Mouse (Mus musculus) macrophage (primary cell): ENCODE data around the gene Ppp1r8. TPM values are rescaled to one million over a fixed set of nuclear protein-coding genes. Genes with fewer than 3 reads are reported as not detected.
A peak's percentile ranks its signal among the peaks of the same experiment; 100 is the strongest.
"Not testable (repeated sequence)": the region's sequence is repeated elsewhere in the genome, so short reads cannot be mapped to it uniquely, and the experiment has no call there.

Source experiments
- H3K27ac ChIP-seq: fragments of 350-480 bp; formaldehyde crosslinking; 2 replicates; pipeline ENCODE4 v1.9.0; 2021
- H3K36me3 ChIP-seq: fragments of 350-480 bp; formaldehyde crosslinking; 2 replicates; pipeline ENCODE4 v1.9.0; 2021; ENCODE audit errors: inconsistent target
- H3K4me3 ChIP-seq: fragments of 350-480 bp; formaldehyde crosslinking; 2 replicates; pipeline ENCODE4 v1.9.0; 2021; ENCODE audit errors: inconsistent target
- H3K79me2 ChIP-seq: fragments of 350-480 bp; formaldehyde crosslinking; 2 replicates; pipeline ENCODE4 v1.9.0; 2021; ENCODE audit errors: inconsistent target
- WGBS: methylation state at CpG from one replicate; pipeline ENCODE4 v1.1.7; 2026; ENCODE audit warnings: inconsistent platforms; ENCODE audit not compliant: missing documents; 5-methylcytosine and 5-hydroxymethylcytosine counted together
- polyA plus RNA-seq: library from polyadenylated mRNA; stranded (reverse); fragments of 250-400 nt; gene quantifications from 3 replicates; pipeline ENCODE4 v1.2.4, GENCODE M21; 2018; ENCODE audit warnings: inconsistent platforms

Gene Ppp1r8
- polyA plus RNA-seq, 1 experiment from 2014 or later, result 26.3 TPM

DNA sequence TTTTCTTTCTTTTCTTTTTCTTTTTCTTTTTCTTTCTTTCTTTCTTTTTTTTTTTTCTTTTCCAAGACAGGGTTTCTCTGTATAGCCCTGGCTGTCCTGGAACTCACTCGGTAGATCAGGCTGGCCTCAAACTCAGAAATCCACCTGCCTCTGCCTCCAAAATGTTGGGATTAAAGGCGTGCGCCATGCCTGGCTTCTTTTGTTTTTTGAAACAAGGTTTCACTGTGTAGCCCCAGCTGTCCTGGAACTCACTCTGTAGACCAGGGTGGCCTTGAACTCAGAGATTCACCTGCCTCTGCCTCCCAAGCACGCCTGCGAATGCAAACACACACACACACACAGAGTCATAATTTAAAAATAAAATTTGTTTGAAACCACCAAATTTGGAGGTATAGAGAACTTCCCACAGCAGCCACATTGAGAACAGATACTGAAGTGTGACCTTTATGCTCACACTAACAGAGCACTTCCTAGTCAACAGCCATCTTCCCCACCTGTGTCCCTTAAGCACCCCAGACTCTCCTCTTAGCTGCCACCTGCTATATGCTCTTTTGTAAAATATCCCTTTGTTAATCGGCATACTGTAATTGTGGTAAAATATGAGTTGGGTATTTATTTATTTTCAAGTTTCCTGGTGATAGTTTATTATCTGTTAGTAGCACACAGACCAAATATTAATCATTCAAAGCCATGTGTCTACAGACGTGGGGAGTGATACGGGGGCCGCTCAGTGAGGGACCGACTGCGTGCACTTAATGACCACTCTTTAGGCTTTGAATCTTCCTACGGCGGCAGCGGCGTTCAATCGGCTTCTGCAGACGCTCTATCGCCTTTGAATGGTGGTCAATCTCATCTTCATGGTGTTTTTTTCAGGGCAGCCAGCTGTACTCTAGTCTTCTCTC, 41.5 kb downstream of the Ppp1r8 start:
- H3K79me2 ChIP-seq, result peaks cover 10% of the 10 kb centered on the region; the same call in 1 of the 2 replicates
- no peak overlapping the region for H3K4me3 ChIP-seq
- 87% methylated on average over 16 of the region's 18 CpGs for WGBS
- peak overlapping the region; percentile 82 for H3K27ac ChIP-seq
- no peaks in the 10 kb centered on the region for H3K36me3 ChIP-seq

DNA sequence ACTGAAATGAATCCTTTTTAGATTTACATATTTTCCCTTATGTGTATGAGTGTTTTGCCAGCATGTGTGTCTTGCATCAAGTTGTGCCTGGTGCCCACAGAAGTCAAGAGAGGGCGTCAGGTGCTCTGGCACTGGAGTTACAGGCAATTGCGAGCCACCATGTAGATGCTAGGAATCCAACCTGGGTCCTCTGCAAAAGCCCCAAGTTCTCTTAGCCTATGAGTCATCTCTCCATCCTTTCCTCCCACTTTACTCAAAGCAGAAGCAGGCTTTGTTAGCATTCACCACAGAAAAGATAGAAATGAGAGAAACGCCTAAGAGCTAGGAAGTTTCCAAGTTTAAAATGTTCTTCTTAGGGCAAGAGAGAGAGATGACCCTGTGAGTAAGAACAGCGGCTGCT, 43.1 kb downstream of the Ppp1r8 start:
- no peak overlapping the region for H3K4me3 ChIP-seq

DNA sequence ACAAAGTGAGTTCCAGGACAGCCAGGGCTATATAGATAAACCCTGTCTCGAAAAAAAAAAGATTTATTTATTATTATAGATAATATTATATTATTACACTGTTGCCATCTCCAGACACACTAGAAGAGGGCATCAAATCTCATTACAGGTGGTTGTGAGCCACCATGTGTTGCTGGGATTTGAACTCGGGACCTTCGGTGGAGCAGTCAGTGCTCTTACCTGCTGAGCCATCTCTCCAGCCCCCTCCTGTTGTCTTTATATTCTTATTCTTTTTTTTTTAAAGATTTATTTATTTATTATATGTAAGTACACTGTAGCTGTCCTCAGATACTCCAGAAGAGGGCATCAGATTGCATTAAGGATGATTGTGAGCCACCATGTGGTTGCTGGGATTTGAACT, 44.3 kb downstream of the Ppp1r8 start:
- 93% methylated on average over 3 of the region's 3 CpGs for WGBS
- H3K27ac ChIP-seq, result peak overlapping the region; percentile 74
- H3K79me2 ChIP-seq, result peaks cover 38% of the 10 kb centered on the region
- not testable (repeated sequence) for H3K4me3 ChIP-seq, H3K36me3 ChIP-seq

More for the DNA sequence above, 43.1 kb downstream of the Ppp1r8 start:
- 61% methylated on average over 4 of the region's 4 CpGs for WGBS
- peak overlapping the region; percentile 31 for H3K27ac ChIP-seq
- no peaks in the 10 kb centered on the region for H3K36me3 ChIP-seq
- H3K79me2 ChIP-seq, result peaks cover 26% of the 10 kb centered on the region

DNA sequence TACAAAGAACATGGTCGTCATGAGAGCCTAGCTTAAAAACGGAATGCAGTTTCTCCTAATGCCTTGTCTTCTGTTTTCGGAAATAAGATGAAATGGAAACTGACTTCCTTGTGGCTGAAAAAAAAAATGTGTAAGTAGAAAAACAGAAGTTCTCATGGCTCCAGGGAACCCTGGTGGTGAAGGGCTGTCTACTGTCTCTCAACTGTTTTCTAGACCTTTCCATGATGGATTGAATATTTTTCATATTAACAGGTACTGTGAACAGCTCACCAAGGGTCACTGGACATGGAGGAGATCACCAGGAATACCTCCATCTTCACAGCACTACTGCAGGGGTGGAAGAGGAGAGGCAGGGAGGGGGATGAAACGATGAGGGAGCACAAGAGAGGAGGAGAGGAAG, 44.9 kb downstream of the Ppp1r8 start:
- Histone ChIP-seq H3K4me3 (no peak overlapping the region), H3K79me2 (peaks cover 44% of the 10 kb centered on the region), H3K27ac (peak overlapping the region; percentile 74), H3K36me3 (no peaks in the 10 kb centered on the region)
- 3% methylated on average over 4 of the region's 4 CpGs for WGBS

DNA sequence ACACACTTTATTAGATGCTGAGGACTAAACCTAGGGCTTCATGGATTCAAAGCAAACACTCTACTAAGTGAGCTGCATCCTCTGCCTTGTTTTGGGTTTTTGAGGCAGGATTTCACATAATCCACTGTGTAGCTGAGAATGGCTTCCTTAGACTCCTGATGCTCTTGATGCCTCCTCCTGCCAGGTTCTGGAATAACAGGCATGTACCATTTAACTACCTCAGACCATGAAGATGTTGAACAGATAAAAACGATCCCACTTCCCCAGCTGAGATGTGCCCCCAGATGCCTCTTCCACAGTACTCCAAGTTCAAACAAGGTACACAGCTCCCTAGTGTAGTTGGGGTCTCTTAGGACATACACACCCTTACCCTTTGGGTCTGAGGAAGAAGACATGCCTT, 45.5 kb downstream of the Ppp1r8 start:
- Histone ChIP-seq H3K27ac (peak overlapping the region; percentile 74), H3K36me3 (peaks cover 4% of the 10 kb centered on the region), H3K79me2 (peaks cover 50% of the 10 kb centered on the region), H3K4me3 (no peak overlapping the region)
- WGBS, result 13% methylated on average over 1 of the region's 1 CpGs

DNA sequence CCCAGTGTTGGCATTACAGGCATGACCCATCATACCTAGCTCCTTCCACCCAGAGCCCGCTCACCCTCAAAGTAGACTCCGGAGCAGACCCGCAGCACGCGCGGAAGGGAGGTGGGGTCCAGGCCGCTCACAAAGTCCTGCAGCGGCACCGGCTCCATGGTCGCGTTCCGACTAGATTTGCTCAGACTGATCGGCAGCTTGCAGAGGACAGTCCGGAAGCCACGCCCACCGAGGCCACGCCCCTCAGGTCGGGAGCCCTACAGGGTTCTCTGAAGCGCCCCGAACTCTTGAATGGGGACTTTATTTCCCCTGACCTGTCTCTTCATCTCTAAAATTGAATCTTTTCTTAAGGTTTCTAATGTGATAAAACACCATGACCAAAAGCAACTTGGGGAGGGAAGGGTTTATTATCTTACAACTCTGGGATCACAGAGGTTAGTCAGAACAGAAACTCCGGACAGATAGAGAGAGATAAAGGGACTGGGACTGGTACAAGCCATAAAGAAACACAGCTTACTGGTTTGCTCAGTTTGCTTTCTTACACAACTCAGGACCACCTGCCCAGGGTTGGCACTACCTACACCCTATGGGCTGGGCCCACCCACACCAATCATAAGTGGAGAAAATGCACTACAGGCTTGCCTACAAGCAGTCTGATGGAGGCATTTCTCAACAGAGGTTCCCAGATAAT, 46.6 kb downstream of the Ppp1r8 start, which contains the start of gene Themis2:
Gene Themis2, minus strand, starts transcription at position 192 of the 691 bp plus-strand sequence.
- under 1% methylated on average over 21 of the region's 21 CpGs for WGBS
- peaks cover 15% of the 10 kb centered on the region for H3K36me3 ChIP-seq

DNA sequence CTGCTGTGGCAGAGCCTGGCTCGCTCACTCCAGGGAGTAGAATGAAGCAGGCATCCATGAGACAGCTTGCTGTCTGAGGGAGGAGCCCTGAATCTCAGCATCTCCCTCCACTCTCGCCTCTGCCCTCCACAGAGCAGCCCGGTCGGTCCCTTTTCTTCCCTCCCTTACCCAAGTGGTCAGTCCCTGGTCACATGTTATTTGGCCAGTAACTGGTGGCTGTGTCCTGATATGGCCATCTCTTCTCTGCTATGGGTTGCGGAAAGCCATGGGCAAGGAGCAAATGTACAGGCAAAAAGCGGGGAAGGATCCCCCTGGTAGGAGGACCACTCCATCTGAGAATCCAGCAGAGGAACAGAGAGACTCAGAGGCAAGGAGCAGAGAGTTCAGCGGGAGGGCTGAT, 47.8 kb downstream of the Ppp1r8 start:
- Histone ChIP-seq H3K4me3 (peak overlapping the region; percentile 94), H3K79me2 (peaks cover 73% of the 10 kb centered on the region), H3K27ac (peak overlapping the region; percentile 96), H3K36me3 (peaks cover 27% of the 10 kb centered on the region)
- WGBS, result 43% methylated on average over 7 of the region's 7 CpGs

More for the DNA sequence above, 46.6 kb downstream of the Ppp1r8 start, which contains the start of gene Themis2:
- H3K4me3 ChIP-seq, result peak within 1 kb of the TSS; percentile 94
- H3K79me2 ChIP-seq, result peaks cover 61% of the 10 kb centered on the region
- peak within 1 kb of the TSS; percentile 96 for H3K27ac ChIP-seq

DNA sequence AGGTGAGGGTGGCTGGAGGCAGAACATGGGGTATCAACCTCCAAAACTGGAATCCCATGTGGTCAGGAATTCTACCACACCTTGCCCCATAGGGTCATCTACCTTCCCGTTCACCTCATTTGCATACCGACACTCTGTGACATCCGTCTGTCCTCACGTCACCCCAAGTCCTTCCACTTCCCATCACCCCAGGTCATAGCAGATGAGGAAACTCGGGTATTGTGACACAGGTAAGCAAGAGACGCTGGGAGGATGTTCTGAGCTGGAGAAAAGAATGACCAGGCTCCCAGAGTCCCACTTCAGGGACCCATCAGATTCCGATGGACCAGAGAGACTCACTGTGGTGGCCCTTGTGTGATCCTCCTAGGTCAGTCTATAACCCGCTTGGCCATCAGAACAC, 48.2 kb downstream of the Ppp1r8 start:
- H3K27ac ChIP-seq, result peak overlapping the region; percentile 96
- H3K79me2 ChIP-seq, result peaks cover 77% of the 10 kb centered on the region
- WGBS, result 19% methylated on average over 8 of the region's 8 CpGs
- peak overlapping the region; percentile 94 for H3K4me3 ChIP-seq
- peaks cover 31% of the 10 kb centered on the region for H3K36me3 ChIP-seq

DNA sequence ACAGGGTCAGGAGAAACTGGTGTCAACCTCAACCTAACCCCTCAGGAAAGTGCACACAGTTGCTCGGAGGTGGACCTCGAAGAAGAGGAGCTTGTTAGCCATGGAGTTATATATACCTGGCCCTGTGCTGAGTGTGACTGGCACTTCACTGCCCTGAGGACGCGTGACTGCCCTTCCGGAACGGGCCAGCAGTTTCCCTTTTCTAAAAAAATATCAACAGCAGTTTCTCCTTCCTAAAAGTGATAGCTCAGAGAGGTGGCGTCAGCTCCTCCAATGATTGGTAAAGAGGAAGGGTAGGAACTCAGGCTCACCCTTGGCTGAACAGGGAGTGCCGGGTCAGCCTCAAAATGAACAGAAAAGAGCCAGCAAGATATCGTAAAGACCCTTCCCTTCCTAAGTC, 48.9 kb downstream of the Ppp1r8 start:
- 0% methylated on average over 9 of the region's 9 CpGs for WGBS
- Histone ChIP-seq H3K4me3 (peak overlapping the region; percentile 94), H3K79me2 (peaks cover 84% of the 10 kb centered on the region), H3K36me3 (peaks cover 39% of the 10 kb centered on the region), H3K27ac (peak overlapping the region; percentile 96)

DNA sequence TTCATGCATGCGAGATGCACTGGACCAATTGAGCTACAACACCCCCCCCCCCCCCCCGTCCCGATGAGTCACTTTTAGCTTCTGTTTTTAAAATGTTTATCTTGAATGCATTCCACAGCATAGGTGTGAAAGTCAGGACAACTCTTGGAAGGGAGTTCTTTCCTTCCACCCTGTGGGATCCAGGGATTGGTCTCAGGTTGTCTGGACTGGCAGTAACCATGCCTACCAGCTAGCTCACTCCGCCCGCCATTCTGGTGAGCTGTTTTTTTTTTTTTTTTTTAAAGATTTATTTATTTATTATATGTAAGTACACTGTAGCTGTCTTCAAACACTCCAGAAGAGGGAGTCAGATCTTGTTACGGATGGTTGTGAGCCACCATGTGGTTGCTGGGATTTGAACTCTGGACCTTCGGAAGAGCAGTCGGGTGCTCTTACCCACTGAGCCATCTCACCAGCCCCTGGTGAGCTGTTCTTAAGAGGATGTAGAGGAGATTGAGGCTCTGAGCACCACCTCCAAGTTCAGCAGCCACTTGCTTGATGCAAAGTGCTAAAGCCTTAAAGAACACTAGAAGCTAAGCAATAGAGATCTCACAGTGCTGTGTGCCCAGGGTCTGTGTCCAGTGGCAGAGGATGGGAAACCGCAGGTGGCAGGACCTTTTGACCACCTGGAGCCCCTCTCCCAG, 49.5 kb downstream of the Ppp1r8 start:
- Histone ChIP-seq H3K27ac (peak overlapping the region; percentile 96), H3K4me3 (peak overlapping the region; percentile 94)

DNA sequence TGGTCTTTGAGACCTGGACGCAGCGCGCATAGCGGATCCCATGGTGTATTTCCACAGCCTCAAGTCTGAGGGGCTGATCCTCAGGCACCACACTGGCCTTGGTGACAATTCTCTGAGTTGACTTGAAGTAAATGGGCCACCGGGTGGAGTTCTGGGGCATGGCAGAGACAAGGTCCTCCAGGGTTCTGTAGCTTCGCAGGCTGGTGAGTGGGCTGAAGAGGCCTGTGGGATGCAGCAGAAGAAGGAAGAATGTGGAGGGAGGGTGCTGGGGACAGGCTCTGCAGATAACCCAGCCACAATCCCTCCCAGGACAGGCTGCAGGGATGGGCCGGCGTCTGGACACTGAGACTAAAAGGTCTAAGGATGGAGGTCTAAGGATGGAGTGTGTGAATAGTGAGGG, 53.2 kb downstream of the Ppp1r8 start:
- Histone ChIP-seq H3K79me2 (peaks cover 100% of the 10 kb centered on the region), H3K4me3 (no peak overlapping the region), H3K36me3 (peaks cover 59% of the 10 kb centered on the region), H3K27ac (no peak overlapping the region)
- WGBS, result 95% methylated on average over 6 of the region's 8 CpGs

More for the DNA sequence above, 49.5 kb downstream of the Ppp1r8 start:
- H3K79me2 ChIP-seq, result peaks cover 90% of the 10 kb centered on the region
- 80% methylated on average over 4 of the region's 9 CpGs for WGBS
- peaks cover 43% of the 10 kb centered on the region for H3K36me3 ChIP-seq

DNA sequence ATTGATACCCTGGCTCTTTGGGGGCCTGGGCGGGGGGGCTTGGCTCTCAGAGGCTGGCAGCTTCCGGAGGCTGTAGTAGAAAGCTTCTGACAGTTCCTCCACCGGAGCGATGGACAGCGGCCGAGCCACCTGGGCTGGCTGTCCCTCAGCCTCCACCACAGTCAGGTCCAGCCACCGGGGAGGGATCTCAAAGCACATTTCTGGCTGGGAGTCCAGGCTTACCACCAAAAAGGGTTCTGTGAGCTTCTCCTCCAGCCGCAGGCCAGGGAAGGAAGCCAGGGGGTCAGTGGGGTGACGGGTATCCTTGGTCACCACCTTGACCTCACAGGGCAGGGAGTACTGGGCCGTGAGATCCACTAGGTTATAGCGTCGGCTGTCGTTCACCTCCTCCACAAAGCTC, 57.7 kb downstream of the Ppp1r8 start:
- 92% methylated on average over 9 of the region's 13 CpGs for WGBS

DNA sequence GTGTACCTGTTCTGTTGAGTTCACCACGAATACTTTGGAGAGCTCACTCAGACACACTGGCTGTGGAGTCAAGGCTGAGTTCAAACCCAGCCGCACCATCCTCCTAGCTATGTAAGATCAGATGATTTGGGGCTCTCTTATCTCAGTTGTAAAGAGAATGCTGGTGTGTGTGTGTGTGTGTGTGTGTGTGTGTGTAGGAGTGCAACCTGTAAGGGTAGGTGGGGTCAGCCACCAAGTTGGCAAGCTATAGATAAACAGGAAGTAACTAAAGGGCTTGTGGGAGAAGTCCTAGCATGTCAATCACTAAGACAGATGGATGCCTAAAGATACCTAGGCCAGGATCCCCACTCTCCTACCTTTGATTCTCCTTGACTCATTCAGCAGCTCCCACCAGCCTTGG, 59.2 kb downstream of the Ppp1r8 start:
- peaks cover 65% of the 10 kb centered on the region for H3K79me2 ChIP-seq
- H3K27ac ChIP-seq, result no peak overlapping the region
- peaks cover 53% of the 10 kb centered on the region for H3K36me3 ChIP-seq
- 95% methylated on average over 2 of the region's 2 CpGs for WGBS
- no peak overlapping the region for H3K4me3 ChIP-seq

More for the DNA sequence above, 57.7 kb downstream of the Ppp1r8 start:
- H3K27ac ChIP-seq, result no peak overlapping the region
- H3K4me3 ChIP-seq, result no peak overlapping the region
- peaks cover 68% of the 10 kb centered on the region for H3K36me3 ChIP-seq
- H3K79me2 ChIP-seq, result peaks cover 80% of the 10 kb centered on the region

DNA sequence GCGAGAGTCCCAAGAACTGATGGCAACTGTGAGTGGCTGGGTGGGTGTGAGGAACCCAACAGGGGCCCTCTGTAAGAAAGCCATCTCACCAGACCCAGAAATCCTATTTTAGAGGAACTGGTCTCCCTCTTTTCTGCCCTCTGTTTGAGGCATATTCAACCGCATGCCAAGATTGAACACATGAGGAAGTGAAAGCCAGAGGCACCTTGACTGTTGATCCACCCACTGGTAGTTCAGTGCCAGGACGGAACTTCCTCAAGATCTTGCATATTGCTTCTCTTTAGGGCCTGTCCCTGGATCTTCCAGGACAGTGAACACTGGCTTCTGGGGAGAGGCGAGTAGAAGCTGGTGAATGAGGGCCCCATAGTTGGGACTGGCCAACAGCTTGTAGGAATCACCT, 62.7 kb downstream of the Ppp1r8 start:
- H3K79me2 ChIP-seq, result peaks cover 30% of the 10 kb centered on the region
- H3K36me3 ChIP-seq, result peaks cover 54% of the 10 kb centered on the region
- peak overlapping the region; percentile 43 for H3K27ac ChIP-seq
- no peak overlapping the region for H3K4me3 ChIP-seq
- WGBS, result 11% methylated on average over 4 of the region's 4 CpGs
